Mouse (Mus musculus) CD4-positive, CD25-positive, alpha-beta regulatory T cell, adult 2 months (primary cell): ENCODE measurements around the gene Evi2.

Experiments used
- DNase-seq: peaks from one replicate; pipeline ENCODE4 v3.0.0-alpha.2; 2012; ENCODE audit warnings: low read depth, low spot score

Evi2 gene

DNA sequence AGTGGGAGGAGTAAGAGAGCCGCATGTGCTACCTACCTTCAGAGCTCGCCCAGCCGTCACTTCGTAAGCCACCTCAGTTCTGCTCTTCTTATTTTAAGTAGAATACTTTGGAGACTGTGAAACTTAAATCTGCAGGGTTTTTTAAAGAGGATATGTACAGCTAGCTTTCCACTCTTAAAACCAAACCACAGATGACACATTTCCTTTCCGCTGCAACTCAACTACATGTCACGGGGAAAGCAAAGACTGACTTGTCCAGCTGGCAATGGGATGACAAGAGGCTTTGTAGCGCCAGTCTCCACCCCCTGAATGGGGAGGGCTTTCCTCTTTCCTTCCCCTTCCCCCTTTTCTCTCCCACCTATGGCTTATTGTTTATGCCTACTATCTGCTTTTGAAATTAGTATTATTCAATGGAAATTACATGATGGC lies at the start of gene Evi2, which contains the start of gene Evi2a:
Evi2 (minus strand) TSS at position 257 of the 429 bp plus-strand sequence.
Evi2a (minus strand) TSS at position 277 of the 429 bp plus-strand sequence.
- DNase-seq: peak; percentile 81

DNA sequence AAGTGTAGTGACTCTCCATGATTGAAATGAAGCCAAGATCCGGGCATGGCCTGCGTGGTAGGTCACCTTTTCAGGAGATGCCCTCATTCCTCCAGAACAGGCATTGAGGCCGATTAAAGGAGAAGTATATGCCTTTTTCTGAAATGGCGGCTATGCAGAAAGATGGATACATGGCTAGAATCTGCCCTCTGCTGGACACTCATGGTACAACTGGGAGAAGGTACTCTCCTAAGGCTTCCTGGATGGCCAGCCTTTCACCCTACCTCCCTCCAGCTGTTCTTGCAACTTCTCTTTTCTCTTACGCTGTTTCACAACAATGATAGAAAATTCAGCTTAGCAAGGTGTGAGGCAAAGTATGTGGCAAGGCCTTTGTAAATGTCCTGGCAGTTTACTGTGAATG lies 47.4 kb upstream of the Evi2 start:
- DNase-seq: peak; percentile 90

DNA sequence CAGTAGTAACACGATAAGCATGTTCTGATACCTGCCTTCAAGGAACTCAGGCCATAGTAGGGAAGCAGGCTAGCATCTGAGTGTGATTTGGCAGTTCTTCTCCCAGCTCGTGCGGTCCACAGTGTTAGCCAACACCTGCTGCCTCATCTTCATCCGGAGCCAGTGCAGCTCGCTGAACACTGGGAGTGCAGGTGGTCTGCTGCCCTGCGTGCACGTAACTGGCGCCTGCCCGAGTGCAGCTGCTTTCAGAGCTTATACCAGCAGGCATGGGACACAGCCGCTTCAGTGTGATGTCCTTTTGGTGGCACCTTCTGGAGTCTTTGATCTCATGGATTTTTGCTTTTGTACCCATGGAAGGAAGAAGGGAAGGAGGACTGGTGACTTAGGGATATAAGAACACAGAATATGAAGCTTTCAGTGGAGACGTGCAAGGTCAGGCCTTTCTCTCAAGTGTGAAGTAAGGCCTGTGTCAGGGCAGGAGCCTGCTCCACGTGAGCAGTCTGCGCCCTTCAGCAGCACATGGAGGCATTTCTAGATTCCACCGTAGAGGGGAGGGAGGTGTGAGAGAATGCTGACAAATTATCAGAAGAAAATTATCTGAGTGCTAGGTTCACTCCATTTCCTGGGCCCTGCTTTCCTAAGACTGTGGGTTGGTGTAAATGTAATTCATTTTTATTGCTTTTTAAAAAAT lies 45.1 kb upstream of the Evi2 start:
- DNase-seq: no peak

DNA sequence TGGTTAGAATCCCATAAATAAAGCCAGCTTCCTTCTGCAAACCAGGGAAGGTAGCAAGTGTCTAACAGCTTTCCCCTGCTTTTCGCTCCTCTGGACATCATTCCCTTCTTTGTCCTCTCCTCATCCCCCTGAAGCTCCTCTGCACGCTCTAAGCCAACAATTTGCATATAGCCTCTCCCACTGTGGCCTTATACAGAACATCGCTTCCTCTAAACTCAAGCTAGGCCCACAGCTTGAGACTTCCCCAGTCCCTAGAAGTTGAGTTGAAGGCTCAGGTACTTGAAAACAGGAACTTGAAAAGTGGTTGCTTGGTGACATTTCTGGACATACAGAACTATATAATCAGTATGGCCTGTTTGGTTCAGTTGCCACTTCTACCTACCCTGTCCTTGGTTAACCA lies 43.4 kb upstream of the Evi2 start:
- no peak for DNase-seq

DNA sequence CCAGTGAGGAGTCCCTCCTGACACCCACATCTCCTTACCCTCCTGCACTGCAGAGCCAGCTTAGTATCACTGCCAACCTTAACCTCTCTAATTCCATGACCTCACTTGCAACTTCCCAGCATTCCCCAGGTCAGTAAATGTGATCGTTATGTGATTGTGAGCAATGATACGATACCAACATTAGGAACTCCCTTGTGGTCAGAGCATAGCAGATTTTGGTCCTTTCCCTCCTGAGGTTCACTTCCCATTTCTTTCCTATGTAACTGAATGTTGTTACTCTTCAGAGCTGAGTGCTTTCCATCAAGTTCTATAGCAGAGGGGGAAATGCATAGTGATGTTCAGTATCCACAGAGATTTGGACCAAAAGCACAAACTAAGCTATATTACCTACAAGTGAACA lies 39.9 kb upstream of the Evi2 start:
- DNase-seq: no peak

DNA sequence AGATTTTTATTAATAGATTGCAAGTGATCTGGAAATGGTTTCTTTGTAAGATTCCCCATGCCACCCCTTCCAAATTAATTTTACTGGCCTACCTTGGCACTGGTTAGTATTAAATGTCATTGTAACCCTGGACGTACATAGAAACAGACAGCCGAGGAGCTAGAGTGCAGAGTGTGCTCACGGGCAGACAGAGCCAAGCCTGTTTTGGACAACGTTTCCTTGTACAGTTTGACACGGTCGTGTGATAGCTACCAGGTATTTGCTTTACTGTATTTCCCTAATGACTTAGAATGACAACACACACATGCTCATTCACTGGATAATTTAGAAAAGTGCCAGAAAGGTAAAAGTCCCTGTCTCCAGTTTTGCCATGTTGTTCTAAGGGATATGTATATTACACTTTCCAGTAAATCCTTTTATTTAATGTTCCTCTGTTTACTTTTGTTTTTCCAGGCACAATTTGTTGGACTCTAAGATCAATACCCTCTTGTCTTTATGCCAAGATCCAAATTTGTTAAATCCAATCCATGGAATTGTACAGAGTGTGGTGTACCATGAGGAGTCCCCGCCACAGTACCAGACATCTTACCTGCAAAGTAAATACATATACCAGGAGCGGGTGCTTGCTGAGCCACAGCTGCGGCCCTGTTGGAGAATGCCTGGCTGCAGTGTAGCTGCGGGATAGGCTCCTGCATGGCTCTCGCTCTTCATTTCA lies 38.0 kb upstream of the Evi2 start:
- DNase-seq: no peak

DNA sequence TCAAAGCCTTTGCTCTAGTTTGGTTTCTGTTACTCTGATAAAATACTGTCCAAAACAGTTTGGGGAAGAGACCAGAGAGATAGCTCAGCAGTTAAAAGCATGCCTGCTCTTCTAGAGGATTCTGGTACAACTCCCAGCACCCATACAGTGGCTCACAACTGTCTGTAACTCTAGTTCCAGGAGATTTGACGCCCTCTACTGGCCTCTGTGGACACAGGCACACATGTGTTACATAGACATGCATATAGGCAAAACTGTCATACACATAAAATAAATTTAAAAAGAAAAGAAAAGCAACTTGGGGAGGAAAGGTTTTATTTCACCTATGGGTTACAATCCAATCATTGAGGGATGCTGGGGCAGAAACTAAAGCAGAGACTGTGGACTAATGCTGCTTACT lies 36.6 kb upstream of the Evi2 start:
- no peak for DNase-seq

DNA sequence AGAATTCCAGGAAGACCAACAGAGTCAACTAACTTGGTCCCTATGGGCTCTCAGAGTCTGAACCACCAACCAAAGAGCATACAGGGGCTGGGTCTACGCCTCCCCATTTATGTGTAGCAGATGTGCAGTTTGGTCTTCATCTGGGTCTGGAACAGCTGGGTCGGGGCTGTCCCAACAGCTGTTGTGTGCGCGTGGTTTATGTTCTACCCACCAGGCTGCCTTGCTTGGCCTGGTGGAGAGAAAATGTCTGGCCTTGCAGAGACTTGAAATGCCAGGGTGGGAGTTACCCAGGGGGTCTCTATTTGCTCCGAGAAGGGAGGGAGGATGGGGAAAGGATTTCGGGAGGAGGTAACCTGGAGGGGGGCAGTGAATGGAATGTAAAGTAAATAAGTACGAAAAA lies 33.1 kb upstream of the Evi2 start:
- no peak for DNase-seq

DNA sequence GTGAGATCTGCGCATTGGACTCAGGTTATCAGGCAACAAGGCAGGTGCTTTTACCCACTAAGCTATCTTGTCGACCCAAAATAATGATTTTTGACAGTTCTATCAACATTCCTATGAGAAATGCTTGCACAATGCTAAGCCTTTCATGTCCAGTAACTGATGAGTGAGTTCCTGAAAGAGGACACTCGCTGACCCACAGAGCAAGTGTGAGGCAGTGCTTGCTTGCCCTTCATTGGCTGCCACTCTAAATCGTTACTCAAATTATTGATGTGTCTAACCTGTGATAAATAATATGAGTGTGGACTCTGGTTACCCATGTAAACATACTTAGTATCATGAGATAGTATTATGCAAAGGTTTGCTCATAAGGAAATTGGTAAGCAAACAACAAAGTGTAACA lies 30.1 kb upstream of the Evi2 start:
- DNase-seq: no peak

DNA sequence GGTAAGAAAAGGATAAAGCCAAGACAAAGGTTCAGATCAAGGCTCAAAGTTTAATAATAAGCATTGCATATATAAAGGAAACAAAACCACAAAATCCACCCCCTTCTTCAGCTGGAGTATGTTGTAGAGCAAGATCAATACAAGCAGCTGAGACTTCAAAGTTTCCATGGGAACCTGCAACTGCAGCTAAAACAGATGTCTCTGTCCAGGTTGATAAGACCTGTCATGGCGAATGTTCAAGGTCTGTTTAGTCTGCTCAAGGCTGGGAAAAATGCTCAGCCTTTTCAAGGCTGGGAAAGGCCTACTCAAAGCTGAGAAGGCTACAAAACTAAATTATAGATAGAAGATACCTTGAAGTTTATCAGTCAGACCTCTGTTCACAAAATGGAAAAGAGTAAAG lies 22.2 kb upstream of the Evi2 start:
- DNase-seq: peak; percentile 30

DNA sequence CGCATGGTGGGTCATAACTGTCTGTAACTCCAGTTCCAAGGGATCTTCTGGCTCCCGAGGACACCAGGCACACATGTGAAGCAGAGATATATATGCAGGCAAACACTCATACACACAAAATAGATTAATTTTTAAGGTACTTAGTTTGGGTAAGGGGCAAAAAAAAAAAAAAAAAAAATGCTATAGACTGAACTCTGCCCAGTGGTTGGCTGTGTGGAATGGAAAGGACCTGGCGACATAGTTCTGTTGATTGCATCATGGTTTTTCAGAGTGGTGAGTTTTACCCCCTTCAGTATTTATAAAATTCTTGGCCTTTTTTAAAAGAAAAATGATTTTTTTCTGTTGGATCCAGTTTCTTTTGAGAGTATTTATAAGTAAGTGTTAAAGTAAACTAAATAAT lies 5.9 kb upstream of the Evi2 start:
- DNase-seq: no peak

DNA sequence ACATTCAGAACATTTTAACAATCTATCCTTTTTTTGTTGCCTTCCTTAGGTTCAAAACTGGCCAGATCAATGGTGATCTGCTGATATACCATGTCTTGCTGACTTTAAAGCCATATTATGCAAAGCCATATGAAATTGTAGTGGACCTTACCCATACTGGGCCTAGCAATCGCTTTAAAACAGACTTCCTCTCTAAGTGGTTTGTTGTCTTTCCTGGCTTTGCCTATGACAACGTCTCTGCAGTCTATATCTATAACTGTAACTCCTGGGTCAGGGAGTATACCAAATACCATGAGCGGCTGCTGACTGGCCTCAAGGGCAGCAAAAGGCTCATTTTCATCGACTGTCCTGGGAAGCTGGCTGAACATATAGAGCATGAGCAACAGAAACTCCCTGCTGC lies 5.2 kb upstream of the Evi2 start:
- DNase-seq: no peak

DNA sequence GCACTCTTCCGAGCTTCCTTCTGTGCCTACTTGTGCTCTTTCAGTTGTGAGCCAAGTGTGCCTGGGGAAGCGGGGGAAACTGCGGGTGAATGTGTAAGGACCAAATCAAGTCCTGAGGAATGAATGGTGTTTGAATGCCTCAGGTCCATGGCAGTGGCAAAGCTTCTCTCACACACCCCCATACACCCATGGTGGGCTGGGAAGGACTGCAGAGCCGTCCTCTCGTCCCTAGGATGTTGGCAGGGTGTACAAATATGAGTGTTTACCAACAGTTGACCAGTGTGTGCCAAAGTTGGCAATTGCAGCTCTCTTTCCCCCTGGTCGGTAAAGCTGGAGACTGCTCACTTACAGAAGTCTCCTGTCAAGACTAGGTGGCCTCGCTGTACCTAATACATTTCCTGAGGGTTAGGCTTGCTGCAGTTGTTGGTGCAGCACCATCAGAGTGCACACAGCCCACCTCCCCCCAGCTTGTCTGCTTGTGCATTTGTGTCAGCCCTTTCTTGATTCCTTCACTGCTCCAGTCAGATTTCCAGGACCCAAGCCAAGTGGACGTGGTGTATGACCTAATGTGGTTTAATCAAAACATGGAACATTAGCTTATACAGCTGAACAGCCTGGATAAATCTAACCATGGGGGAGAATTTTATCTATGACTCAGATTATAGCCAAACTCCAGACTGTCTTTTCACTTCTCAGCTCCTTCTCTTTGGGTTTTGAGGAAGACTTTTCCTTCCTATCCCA lies 3.7 kb upstream of the Evi2 start:
- no peak for DNase-seq

DNA sequence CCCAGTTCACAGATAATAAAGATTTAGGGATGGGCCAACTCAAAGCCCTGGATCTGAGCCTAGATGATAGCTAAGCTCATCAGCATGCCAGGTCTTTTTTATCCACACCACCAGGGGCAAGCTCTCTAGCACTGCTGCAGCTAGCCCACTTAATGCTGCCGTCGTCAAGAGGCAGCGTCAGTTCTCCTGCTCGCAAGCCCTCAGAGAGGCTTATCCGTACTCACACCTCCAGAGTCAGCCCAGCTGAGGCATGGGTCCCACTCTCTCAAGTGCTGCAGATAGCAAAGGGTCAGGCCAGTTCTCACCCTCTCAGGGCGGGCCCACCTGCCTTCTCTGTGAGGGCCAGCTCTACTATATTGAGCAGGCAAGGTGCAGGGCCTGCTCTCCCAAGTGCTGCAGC lies 2.9 kb upstream of the Evi2 start:
- no peak for DNase-seq

DNA sequence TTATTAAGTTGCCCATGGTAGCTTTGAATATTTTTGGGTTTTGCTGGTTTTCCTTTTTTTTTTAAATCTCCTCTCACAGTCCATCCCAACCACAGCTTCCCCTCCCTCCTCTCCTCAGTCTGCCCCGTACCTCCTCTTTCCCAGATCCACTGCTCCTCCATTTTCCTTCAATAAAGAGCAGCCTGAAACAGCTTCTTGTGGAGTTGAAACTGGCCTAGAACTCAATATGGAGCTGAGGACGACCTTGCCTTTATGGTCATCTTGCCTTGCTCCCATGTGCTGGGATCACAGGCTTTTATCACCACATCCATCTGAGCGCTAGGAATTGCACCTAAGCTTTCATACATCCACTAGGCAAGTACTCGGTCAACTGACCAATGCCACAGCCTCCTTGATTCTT lies 1.1 kb upstream of the Evi2 start:
- DNase-seq: no peak

DNA sequence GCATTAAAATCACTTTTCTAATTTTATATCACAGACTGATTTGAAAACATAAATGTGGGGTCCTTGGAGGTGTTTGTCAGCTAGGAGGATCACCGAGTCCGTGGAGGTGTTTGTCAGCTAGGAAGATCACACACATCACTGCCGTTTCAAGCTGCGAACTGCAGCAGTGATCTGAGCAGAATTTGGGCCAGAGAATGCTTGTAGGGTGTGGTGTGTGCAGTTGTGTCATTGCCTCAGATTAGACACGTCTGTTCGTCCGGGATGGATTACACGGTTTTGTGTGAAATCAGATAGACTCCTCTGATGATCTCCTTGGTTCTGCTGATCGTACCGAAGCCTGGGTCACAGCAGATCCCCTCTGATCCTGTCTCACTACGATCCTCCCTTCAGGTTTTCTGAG lies 385 bp upstream of the Evi2 start:
- DNase-seq: peak; percentile 44

DNA sequence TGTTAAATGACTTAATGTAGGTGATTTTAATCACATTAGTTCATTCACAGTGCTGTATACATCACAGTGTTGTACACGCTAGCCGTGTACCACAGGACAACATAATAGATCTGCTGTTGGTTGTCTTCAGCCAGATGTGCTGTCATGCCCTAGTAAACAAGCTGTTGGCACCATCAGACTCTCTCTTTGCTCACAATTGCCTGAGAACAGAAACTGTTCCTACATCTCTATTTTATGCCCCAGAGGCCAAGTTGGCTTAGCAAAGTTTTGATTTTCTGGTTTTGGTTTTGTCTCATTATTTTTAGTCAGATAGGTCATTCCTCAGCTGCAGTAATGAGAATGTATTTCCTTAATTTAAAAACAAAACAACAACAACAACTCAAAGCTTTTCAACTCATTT lies 653 bp downstream of the Evi2 start:
- DNase-seq: peak; percentile 38

DNA sequence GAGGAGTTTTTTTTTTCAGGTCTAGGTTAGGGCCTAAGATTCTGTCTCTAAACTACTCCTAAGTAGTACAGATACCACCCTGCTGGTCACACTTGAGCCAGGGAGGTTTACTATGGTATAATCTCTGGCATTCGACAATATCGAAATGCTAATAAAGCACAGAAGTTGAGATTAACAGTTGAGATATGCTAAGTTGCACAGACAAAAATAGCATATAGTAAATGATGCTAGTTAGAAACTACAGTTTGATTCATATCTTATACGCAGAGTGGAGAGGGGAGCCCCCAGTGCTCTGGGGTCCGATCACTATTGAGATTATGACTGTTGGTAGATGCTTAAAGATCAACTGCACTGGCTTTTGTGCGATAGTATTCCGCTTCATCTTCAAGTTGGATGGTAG lies 1.2 kb downstream of the Evi2 start:
- peak; percentile 25 for DNase-seq

DNA sequence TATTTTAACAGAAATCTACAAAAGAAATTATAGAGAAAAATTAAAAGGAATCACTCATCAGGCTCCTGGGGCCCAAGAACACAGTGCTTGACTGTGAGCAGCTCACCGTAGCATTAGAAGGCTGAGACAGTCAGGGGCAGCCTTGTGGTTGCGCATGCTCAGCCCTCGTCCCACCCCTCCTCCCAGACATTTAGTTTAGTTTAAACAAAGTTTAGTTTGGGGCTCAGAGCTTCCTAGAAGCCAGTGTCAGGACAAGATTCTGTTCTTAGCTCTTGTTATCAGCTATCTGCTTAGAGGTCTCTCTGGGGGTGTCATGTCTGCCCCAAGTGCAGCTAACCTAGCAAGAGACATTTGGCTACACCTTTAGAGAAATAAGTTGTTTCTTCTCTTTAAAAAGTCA lies 1.8 kb downstream of the Evi2 start:
- peak; percentile 51 for DNase-seq

DNA sequence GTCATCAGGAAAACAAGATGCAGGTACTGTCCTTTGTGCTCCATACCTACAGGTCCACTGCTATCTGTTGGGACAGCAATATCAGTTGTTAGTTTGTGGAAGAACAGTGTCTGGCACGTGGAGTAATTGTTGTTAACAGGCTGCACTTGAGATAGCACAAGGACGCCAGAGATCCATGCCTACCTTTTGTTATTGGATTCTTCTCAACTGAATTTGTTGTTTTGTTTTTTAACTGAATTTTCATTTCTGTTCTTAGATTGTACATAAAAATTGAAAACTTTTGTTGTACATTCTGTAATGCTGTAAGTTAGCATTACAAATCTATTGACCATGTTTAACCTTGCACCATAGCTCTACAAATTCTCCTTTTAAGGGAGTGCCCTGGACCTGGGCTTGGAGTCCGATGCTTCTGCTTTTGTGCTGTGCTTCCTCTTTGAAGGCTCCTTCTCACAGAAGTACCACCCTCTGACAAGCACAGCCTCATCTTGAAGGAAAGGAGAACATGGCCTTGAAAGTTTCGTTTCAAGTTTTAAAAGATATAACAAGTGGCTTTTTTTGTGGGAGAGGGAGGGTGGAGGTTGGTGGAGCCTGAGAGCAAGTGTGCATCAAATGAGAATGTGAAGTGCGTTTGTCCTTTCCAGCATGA lies 2.5 kb downstream of the Evi2 start:
- DNase-seq: peak; percentile 36

DNA sequence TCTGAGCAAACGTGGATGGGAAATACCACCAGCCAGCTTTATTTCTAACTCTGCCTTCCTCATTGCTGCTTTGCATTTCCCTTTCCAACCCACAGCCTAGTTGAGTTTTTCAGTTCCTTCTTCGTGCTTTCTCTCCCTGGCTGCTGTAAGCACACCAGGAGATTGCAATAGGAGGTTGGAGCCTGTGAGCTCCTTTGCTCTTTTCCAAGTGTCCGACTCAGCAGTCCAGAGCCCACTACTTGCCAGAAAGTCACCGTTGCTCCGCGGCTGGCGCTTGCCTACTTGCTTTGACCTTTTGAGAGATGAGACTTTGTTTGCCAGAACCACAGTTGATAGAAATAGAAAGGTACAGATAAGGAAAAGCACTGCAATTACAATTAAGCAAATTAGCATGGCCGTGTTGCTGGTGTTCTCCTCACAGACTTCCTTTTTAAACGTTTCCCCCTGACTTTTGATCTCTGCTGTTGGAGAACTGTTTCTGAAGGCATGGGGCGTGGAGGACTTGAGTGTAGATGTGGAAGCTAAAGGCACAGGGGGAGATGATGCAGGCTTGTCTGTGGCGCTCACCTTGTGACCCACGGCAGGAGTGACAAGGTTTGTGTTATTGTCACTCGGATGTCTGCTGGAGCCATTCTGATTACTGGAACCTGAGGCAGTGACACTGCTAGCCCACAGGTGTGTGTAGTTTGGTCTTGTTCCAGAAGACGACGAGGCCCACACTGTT lies 3.2 kb downstream of the Evi2 start:
- DNase-seq: peak; percentile 47

DNA sequence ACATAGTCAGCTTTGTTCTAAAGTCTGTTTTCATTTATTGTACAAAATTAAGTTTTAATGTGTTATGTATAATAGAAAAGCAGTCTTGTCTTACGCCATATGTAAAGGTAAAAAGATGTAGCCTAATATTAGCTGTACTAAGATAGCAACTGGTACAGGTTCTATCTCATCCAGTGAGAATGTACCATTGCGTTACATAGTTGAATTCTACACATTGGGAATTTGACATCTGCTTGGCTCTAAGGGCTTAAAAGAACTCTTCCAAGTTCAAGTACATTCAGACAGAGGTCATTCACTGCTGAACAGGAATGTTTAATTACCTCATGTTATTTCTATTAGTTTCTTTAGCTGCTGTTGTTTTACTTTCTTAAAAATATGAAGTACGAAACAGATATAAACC lies 3.8 kb downstream of the Evi2 start:
- DNase-seq: no peak
